Mouse (Mus musculus): ENCODE measurements around the gene Vti1a. TPM values are rescaled to one million over a fixed set of nuclear protein-coding genes. Genes with fewer than 3 reads are reported as not detected.

The Vti1a gene
- polyA plus RNA-seq, 2 experiments = 6.9 to 11.9 TPM

DNA sequence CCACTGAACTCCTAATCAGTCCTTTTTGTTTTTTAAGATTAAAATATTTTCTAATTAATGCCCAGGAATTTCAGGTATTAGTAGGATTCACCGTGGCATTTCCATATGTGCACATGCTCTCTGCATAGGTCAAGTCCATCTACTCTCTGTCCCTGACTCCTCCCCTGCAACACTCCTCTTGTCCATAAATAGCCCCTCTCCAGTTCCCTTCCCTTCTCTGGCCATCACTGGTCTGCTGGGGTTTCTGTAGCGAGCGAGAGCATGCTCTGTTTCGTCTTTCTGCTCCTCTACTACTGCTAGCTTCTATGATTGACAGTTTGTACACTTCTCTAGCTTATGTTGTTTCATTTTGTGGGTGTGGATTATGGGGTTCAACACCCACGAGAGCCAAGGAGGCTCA, 15.7 kb downstream of the Vti1a start:
- ATAC-seq (ENCODE audit: insufficient read depth) = no peak
- no peak for DNase-seq (ENCODE audit: low read depth in 3 of 3, low spot score in 3 of 3)
- TF ChIP-seq CTCF (IDR thresholded peaks at IDR 0.05; ENCODE audit: low read depth) = no peak
- H3K4me2 ChIP-seq (ENCODE audit: low read depth) = no peak overlapping the region
- no peak overlapping the region for H3K9ac ChIP-seq (replicated peaks)
- peaks cover 14% of the 10 kb centered on the region for H3K36me3 ChIP-seq (replicated peaks; ENCODE audit: control insufficient read depth, insufficient read depth, low read depth)
- 85% methylated on average over 5 of the region's 5 CpGs for WGBS (ENCODE audit: insufficient replicate concordance)
- H3K27me3 ChIP-seq (ENCODE audit: control insufficient read depth, insufficient read depth, low read length) = no peaks in the 10 kb centered on the region
- no peaks in the 10 kb centered on the region for H3K9me3 ChIP-seq (ENCODE audit: control insufficient read depth, low read length)
- H3K27ac ChIP-seq = no peak overlapping the region
- H3K4me3 ChIP-seq (ENCODE audit: insufficient read depth in 1 of 2, low read depth in 2 of 2, low read length in 2 of 2) = no peak overlapping the region
- H3K4me1 ChIP-seq (replicated peaks; ENCODE audit: control insufficient read depth in 2 of 2, insufficient read depth in 2 of 2, low read length in 1 of 2) = no peaks in the 10 kb centered on the region

DNA sequence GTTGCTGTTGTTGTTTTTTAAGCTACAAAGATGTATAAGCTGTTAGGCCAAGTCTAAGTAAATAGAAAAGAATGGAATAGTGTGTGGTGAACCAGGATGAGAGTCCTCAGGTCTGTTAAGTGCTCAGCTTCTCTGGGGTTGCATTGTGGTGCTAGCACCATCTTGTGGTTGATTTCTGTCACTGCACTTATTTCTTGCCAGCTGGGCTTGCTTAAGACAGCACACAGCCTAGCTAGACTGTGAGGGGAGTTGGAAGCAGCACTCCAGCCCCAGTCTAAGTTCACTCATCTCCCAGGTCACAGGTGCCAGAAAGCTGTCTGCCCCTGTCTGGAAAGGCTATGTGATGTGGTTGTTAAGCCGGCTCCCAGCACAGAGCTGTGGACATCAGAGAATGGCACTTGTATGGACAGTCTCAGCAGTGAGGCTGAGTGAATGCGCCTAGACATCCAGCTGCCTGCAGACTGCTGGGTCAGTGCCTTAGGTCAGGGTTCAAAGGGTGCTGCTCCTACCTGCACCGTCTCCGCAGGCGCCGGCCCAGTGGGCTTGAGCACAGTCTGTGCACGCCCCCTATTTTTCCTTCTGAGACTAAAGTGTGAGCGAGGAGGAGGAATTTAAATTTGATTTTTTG, 16.7 kb downstream of the Vti1a start:
- H3K4me1 ChIP-seq (replicated peaks; ENCODE audit: control insufficient read depth in 2 of 2, insufficient read depth in 2 of 2, low read length in 1 of 2) = no peaks in the 10 kb centered on the region
- no peaks in the 10 kb centered on the region for H3K9me3 ChIP-seq (ENCODE audit: control insufficient read depth, low read length)
- 89% methylated on average over 8 of the region's 8 CpGs for WGBS (ENCODE audit: insufficient replicate concordance)
- no peak overlapping the region for H3K9ac ChIP-seq (replicated peaks)
- TF ChIP-seq CTCF (IDR thresholded peaks at IDR 0.05; ENCODE audit: low read depth) = peak; percentile 97
- no peak for TF ChIP-seq EP300 (IDR thresholded peaks at IDR 0.05; ENCODE audit: low read depth)
- no peak overlapping the region for H3K27ac ChIP-seq
- H3K36me3 ChIP-seq (replicated peaks; ENCODE audit: control insufficient read depth, insufficient read depth, low read depth) = peaks cover 14% of the 10 kb centered on the region
- no peaks in the 10 kb centered on the region for H3K27me3 ChIP-seq (ENCODE audit: control insufficient read depth, insufficient read depth, low read length)
- H3K4me2 ChIP-seq (ENCODE audit: low read depth) = no peak overlapping the region
- peak; percentile 66 for ATAC-seq (ENCODE audit: insufficient read depth)
- no peak overlapping the region for H3K4me3 ChIP-seq (ENCODE audit: insufficient read depth in 1 of 2, low read depth in 2 of 2, low read length in 2 of 2)
- DNase-seq (ENCODE audit: low read depth in 3 of 3, low spot score in 3 of 3) = peak; percentile 52 to 63 (median 61)

DNA sequence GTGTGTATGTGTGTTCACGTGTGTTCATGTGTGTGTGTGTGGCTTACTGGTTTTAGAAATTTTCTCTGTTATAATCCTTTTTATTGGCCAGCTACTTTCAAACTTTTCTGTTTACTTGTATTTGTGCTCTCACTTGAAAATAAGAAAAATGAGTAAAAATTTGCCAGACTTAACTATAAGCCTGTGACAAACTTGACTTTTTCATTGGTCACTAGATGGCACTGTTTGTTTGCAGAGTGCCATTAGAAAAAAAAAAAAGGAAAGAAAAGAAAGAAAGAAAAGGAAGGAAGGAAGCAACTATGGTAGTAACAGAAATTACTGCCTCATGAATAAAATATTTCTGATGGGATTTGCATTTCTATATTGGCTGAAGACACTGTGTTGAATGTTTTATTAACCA, 19.8 kb downstream of the Vti1a start:
- TF ChIP-seq EP300 (IDR thresholded peaks at IDR 0.05; ENCODE audit: low read depth) = no peak
- TF ChIP-seq CTCF (IDR thresholded peaks at IDR 0.05; ENCODE audit: low read depth) = 0 out of 2 replicates have a peak, but pooled peaks have one; percentile 18
- 81% methylated on average over 1 of the region's 1 CpGs for WGBS (ENCODE audit: insufficient replicate concordance)

DNA sequence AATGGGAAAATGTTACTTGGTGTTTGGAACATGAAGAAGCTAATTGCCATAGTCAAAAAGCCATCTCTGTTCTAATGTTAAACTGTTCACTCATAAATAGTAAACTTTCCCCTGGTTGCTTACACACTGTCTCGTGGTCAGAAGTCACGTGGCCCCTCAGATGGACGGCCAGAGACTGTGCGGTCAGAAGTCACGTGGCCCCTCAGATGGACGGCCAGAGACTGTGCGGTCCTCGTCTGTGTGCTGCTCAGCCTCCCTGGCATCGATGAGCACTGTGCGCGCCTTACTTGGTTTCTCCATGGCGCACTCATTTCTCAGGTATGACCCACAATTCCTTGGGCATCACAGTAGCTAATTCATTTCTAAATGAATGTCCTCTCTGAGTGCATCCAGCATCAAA, 20.3 kb downstream of the Vti1a start:
- Histone ChIP-seq H3K4me3 (ENCODE audit: insufficient read depth in 1 of 2, low read depth in 2 of 2, low read length in 2 of 2) (no peak overlapping the region), H3K9ac (replicated peaks) (no peak overlapping the region), H3K9me3 (ENCODE audit: control insufficient read depth, low read length) (no peaks in the 10 kb centered on the region), H3K27ac (no peak overlapping the region), H3K36me3 (replicated peaks; ENCODE audit: control insufficient read depth, insufficient read depth, low read depth) (peaks cover 3% of the 10 kb centered on the region), H3K4me1 (replicated peaks; ENCODE audit: control insufficient read depth in 2 of 2, insufficient read depth in 2 of 2, low read length in 1 of 2) (peaks cover 2 to 4% of the 10 kb centered on the region in 2 experiments; a peak in 3 of 4 replicates), H3K27me3 (ENCODE audit: control insufficient read depth, insufficient read depth, low read length) (no peaks in the 10 kb centered on the region), H3K4me2 (ENCODE audit: low read depth) (no peak overlapping the region)
- WGBS (ENCODE audit: insufficient replicate concordance) = 82% methylated on average over 12 of the region's 12 CpGs
- DNase-seq (ENCODE audit: low read depth in 3 of 3, low spot score in 3 of 3) (no peak), ATAC-seq (ENCODE audit: insufficient read depth) (no peak)
- TF ChIP-seq EP300 (IDR thresholded peaks at IDR 0.05; ENCODE audit: low read depth) = no peak
- no peak for TF ChIP-seq CTCF (IDR thresholded peaks at IDR 0.05; ENCODE audit: low read depth)

More for the DNA sequence above, 19.8 kb downstream of the Vti1a start:
- Histone ChIP-seq H3K4me3 (ENCODE audit: insufficient read depth in 1 of 2, low read depth in 2 of 2, low read length in 2 of 2) (no peak overlapping the region), H3K4me1 (replicated peaks; ENCODE audit: control insufficient read depth in 2 of 2, insufficient read depth in 2 of 2, low read length in 1 of 2) (0 out of 4 replicates have a peak, but pooled peaks cover 0 to 2% of the 10 kb centered on the region in 2 experiments), H3K27me3 (ENCODE audit: control insufficient read depth, insufficient read depth, low read length) (no peaks in the 10 kb centered on the region), H3K9me3 (ENCODE audit: control insufficient read depth, low read length) (no peaks in the 10 kb centered on the region), H3K9ac (replicated peaks) (no peak overlapping the region), H3K36me3 (replicated peaks; ENCODE audit: control insufficient read depth, insufficient read depth, low read depth) (peaks cover 3% of the 10 kb centered on the region), H3K4me2 (ENCODE audit: low read depth) (no peak overlapping the region), H3K27ac (no peak overlapping the region)
- no peak for ATAC-seq (ENCODE audit: insufficient read depth)
- no peak for DNase-seq (ENCODE audit: low read depth in 3 of 3, low spot score in 3 of 3)

DNA sequence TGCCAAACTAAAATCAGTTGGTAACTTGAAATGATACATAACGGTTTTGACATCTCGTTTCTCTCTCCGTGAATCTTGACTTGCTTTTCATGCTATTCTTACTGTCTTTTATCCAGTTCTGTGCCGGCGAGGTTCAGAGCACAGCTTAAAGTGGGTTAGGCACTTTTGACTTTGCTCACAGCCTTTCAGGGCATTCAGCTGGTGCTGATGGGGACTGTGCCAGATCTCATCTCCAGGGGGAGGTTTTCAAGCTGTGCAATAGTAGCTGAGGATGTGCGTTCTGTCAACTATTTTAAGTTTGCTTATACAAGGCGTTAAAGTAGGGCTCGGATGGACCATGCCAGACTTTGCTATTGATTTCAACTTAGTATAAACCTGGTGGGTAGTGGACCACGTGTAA, 21.0 kb downstream of the Vti1a start:
- ATAC-seq (ENCODE audit: insufficient read depth) (no peak), DNase-seq (ENCODE audit: low read depth in 3 of 3, low spot score in 3 of 3) (no peak)
- H3K4me1 ChIP-seq (replicated peaks; ENCODE audit: control insufficient read depth in 2 of 2, insufficient read depth in 2 of 2, low read length in 1 of 2) = peaks cover 2 to 5% of the 10 kb centered on the region in 2 experiments; a peak in 3 of 4 replicates
- peaks cover 3% of the 10 kb centered on the region for H3K36me3 ChIP-seq (replicated peaks; ENCODE audit: control insufficient read depth, insufficient read depth, low read depth)
- no peak overlapping the region for H3K9ac ChIP-seq (replicated peaks)
- no peaks in the 10 kb centered on the region for H3K27me3 ChIP-seq (ENCODE audit: control insufficient read depth, insufficient read depth, low read length)
- TF ChIP-seq EP300 (IDR thresholded peaks at IDR 0.05; ENCODE audit: low read depth) (no peak), CTCF (IDR thresholded peaks at IDR 0.05; ENCODE audit: low read depth) (no peak)
- no peak overlapping the region for H3K4me2 ChIP-seq (ENCODE audit: low read depth)
- no peak overlapping the region for H3K4me3 ChIP-seq (ENCODE audit: insufficient read depth in 1 of 2, low read depth in 2 of 2, low read length in 2 of 2)
- no peaks in the 10 kb centered on the region for H3K9me3 ChIP-seq (ENCODE audit: control insufficient read depth, low read length)
- H3K27ac ChIP-seq = no peak overlapping the region
- 80% methylated on average over 9 of the region's 9 CpGs for WGBS (ENCODE audit: insufficient replicate concordance)
